Mouse (Mus musculus) cerebellum, postnatal 10 days (tissue): ENCODE results near the gene BC024978.
A peak's percentile ranks its signal among the peaks of the same experiment; 100 is the strongest.
"Not testable (repeated sequence)": the region's sequence is repeated elsewhere in the genome, so short reads cannot be mapped to it uniquely, and the experiment has no call there.

ENCODE experiments used
- DNase-seq, 2 experiments: peaks; one replicate each; pipeline ENCODE4 v3.0.0; 2021; ENCODE audit warnings: mixed read lengths in 2 of 2

BC024978 gene

GRCm38 (mm10) chr7:27227276-27227675, 31.7 kb downstream of the BC024978 start:
- DNase-seq = peak in 1 of 2 experiments; percentile 31

- DNase-seq = peak; percentile 69 to 73
Observed at GRCm38 (mm10) chr7:27227676-27228075, 32.1 kb downstream of the BC024978 start.

GRCm38 (mm10) chr7:27228281-27228821, 32.8 kb downstream of the BC024978 start, which contains the start of gene Itpkc:
Gene Itpkc (minus strand): TSS chr7:27228661.
- peak; percentile 94 to 95 for DNase-seq

DNA sequence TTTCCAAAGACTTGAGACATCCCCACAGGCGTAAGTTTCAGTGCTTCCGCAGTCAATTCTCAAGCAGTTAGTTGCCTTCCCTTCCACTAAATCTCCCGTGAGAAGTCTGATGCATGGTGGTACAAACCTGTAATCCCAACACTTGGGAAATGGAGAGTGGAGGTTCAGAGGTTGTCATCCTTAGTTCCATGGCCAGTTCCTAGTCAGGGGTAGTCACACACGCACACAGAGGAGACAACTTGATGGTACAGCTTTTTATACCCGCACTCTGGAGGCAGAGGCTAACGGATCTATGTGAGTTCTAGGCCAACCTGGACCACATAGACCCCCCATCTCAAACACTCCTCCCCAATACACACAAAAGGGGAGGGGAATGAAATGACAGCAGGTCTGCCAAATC, 33.3 kb downstream of the BC024978 start:
- no peak for DNase-seq

- no peak for DNase-seq
Observed at GRCm38 (mm10) chr7:27230781-27231180, 35.2 kb downstream of the BC024978 start.

DNA sequence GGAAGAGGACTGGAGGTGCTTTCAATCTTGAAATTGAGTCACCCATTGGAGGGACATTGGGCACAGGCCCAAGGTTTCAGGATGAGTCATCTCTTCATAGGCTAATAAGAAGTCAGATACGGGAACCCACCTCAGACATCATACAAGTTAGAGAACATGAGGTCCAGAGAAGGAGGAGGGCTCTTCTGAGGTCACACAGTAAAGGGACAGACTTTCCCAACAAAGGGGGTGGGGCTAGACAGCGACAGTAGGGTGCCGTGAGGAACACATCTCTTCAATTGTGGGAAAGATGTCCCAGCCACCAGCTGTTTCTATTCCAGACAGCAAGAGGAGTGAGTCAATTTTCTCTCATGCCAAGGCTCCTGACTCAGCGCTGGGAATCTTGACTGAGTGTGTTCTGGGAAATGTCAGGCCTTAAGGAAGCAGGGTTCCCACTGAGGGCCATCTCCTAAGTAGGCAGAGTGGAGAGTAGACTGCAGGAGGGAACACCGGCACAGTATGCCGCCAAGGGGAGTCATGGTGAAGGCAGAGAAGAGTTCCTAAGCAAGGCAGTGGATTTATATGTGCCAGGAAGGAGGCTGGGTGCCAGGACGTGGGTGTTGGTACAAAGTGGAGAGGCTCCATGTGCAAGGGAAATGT, 36.2 kb downstream of the BC024978 start:
- peak in 1 of 2 experiments; percentile 36 for DNase-seq

DNA sequence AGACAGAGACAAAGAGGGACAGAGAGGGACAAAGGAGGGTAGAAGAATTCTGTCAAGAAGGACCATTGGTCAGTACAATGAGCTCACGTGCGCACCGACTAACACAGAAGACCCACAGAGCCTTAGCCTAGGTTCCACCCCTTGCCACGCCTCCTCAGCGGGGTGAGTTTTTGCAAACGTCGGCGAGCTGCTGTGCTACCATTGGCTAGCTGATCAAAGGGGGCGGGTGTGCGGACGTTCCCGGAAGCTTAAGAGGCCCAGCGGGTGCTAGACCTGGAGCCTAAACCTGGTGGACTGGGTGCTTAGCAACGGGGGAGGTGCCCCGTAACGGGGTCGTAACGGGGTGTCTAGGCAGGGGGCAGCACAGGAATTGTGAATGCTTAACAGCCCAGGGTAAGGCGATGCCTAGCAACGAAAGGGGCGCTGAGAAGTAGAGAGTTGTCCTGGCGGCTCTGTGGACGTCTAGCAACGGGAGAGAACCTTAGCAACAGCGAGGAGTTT, 37.2 kb downstream of the BC024978 start, which contains the start of gene Coq8b:
TSS of gene Coq8b (plus strand) at position 243 of the 501 bp plus-strand sequence.
- DNase-seq = peak; percentile 96 to 97

GRCm38 (mm10) chr7:27233300-27233699, 37.7 kb downstream of the BC024978 start:
- DNase-seq = peak in 1 of 2 experiments; percentile 37

GRCm38 (mm10) chr7:27235726-27236125, 40.1 kb downstream of the BC024978 start:
- no peak for DNase-seq

- DNase-seq = no peak
Observed at GRCm38 (mm10) chr7:27237527-27237926, 41.9 kb downstream of the BC024978 start.

DNA sequence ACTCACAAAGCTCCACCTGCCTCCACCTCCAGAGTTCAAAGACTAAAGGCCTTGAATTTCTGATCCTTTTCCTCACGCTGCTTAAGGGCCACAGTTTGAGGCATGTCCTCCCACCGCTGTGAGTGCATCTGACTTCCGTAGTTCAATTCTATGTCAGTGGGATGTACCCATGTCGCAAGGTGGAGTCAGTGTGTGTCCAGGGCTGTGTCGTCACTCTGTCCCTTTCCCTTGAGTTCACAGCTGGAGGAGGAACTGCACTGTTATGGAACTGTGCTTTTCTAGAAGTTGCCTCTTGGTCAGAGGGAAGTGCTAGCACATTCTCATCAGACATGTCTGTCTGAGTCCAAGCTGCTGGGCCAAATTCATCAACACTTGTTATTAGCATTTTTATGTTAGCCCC, 43.0 kb downstream of the BC024978 start:
- no peak for DNase-seq

DNA sequence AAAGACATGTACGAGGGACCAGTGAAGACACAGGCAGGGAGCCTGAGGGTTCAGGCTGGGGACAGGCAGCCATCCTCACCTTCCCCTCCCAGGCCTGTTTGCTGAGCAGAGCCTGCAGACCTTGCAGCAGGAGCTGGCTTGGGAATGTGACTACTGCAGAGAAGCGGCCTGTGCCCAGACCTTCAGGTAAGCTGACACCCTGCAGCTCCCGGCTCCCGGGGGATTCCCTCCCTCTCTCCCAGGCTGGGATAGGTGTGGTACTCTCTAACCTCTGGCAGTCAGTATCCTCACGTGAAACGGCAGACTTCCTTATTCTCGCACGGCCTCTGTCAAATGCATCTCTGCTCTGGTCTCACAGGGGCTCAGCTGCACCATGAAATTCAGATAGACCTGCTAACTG, 47.6 kb downstream of the BC024978 start:
- no peak for DNase-seq

DNA sequence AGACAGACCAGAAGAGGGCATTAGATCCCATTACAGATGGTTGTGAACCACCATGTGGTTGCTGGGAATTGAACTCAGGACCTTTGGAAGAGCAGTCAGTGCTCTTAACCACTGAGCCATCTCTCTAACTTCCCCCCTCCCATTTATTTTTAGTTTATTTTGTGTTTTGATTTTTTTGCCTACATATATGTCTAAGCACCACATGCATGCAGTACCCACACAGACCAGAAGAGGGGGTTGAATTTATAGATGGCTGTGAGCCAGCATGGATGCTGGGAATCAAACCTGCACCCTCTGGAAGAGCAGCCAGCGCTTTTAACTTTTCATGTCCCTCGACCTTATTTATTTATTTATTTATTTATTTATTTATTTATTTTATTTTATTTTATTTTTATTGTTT, 48.5 kb downstream of the BC024978 start:
- not testable (repeated sequence) for DNase-seq

DNA sequence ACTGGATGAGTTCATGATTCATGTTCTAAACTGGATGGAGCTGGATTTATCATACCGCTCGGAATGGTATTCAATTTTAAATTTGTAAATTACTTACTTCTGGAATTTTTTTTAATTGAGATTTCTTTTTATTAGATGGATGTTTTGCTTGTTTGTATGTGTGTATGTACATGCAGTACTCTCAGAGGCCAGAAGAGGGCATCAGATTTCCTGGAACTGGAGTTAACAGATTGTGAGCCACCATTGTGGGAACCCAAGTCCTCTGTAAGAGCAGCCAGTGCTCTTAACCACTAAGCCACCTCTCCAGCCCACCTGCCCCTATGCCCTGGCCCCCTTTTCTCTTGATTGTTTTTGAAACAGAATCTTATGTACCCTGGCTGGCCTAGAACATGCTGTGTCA, 53.6 kb downstream of the BC024978 start:
- peak; percentile 71 to 77 for DNase-seq

GRCm38 (mm10) chr7:27249928-27250327, 54.3 kb downstream of the BC024978 start:
- peak; percentile 86 to 89 for DNase-seq

- no peak for DNase-seq
Observed at GRCm38 (mm10) chr7:27251946-27252345, 56.4 kb downstream of the BC024978 start.

DNA sequence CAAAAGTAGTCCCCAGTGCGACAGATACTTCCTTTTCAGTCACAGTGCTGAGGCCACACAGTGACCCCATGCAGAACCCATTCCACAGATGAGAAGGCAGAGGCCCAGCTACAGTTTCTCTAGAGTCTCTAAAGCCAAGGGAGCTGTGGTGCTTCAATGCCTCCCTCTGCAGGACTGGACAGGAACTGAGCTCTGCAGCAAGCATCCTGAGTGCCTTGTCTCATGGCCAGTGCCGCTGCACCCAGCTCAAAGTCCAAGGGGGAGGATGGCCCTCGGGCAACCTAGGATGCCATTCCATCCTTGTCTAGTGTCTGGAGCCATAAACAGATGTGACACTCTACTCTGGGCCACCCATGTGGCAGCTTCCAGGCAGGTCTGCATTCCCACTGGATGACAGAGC, 60.1 kb downstream of the BC024978 start:
- DNase-seq = peak; percentile 50 to 64

GRCm38 (mm10) chr7:27257046-27257851, 61.7 kb downstream of the BC024978 start:
- DNase-seq = peak; percentile 98

- DNase-seq = peak; percentile 95 to 97
Observed at GRCm38 (mm10) chr7:27257852-27258204, 62.2 kb downstream of the BC024978 start.

GRCm38 (mm10) chr7:27258205-27258899, 62.8 kb downstream of the BC024978 start, which contains the start of gene Numbl:
Gene Numbl (plus strand): TSS chr7:27258433.
- DNase-seq = peak; percentile 99 to 100

DNA sequence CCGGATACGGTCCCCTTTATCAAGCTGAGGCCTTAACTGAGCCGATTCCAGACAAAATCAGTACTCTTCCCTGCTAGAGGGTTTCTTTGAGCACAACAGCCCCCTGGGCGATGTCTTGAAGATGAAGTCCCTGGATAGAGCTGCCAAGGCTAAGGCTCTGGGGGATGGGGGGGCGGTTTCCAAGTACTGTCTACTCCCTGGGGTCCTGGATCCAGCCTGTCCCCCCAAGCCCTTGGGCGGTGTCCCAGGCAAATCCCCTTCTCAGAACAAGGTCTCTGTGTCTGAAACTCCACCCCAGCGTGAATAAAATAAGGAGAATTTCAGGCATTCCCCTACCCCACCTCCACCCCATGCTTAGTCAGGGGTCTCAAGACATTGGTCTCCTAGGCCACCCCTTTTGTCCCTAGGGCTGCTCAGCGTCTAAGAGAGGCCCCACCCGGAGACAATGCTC, 63.7 kb downstream of the BC024978 start:
- peak; percentile 76 for DNase-seq

DNA sequence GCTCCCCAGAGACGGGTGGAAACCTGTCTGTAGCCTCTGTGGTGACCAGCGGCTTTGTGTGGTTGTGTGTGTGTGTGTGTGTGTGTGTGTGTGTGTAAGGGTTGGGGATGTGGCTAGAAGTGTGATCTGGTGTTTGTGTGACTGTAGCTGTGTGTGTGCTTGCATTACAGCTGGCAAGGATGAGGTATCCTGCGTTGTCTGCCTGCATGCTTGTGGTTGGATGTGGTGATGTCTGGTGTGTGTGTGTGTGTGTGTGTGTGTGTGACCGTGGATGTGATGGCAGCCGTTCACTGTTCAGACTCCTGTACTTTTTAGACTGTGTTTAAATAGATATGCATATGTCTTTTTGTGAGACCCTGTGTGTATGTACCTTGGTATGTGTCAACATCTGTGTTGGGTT, 64.2 kb downstream of the BC024978 start:
- DNase-seq = peak; percentile 59 to 60
